Mouse (Mus musculus) lung, adult 2 months (tissue): ENCODE results near the gene Foxj1. TPM values are rescaled to one million over a fixed set of nuclear protein-coding genes. Genes with fewer than 3 reads are reported as not detected.

Experiments
- DNase-seq: peaks from one replicate; pipeline ENCODE4 v3.0.0; 2022
- H3K4me1 ChIP-seq: fragments of 200-500 bp; 2 replicates; pipeline ENCODE4 v1.6.1; 2011; ENCODE audit warnings: low read length; ENCODE audit not compliant: control insufficient read depth, insufficient read depth
- H3K4me3 ChIP-seq: fragments of 200-500 bp; replicated peaks from 2 replicates; pipeline ENCODE3; 2011; ENCODE audit warnings: low read depth, mild to moderate bottlenecking, control low read depth, low read length; ENCODE audit errors: extremely low read depth
- CTCF ChIP-seq: fragments of 200-500 bp; IDR thresholded peaks from 2 replicates; pipeline ENCODE4 v1.5.1; 2011; ENCODE audit warnings: mild to moderate bottlenecking, low read length, control low read depth; ENCODE audit not compliant: insufficient read depth
- POLR2A ChIP-seq: fragments of 200-500 bp; IDR thresholded peaks from 2 replicates; pipeline ENCODE4 v1.6.1; 2011; ENCODE audit warnings: low read depth, mild to moderate bottlenecking, control low read depth, low read length, borderline replicate concordance; ENCODE audit errors: extremely low read depth
- WGBS: fragments of 180-500 bp; shearing (Covaris S2); methylation state at CpG from one replicate; pipeline ENCODE4 v1.1.7; 2018; 5-methylcytosine and 5-hydroxymethylcytosine counted together
- polyA plus RNA-seq: library from polyadenylated mRNA; depleted of rRNA; stranded (reverse); fragments of >200 nt; gene quantifications from 2 replicates; pipeline ENCODE4 v1.2.3, GENCODE M21; 2012

Gene Foxj1
- polyA plus RNA-seq, 1 experiment = 78.4 TPM

GRCm38 (mm10) chr11:116307762-116308531 lies 27.3 kb downstream of the Foxj1 start:
- Histone ChIP-seq H3K4me1 (peaks cover 5% of the 10 kb centered on the region; the same call in 1 of the 2 replicates), H3K4me3 (no peak overlapping the region)
- 90% methylated on average over 12 of the region's 12 CpGs for WGBS
- DNase-seq = no peak
- TF ChIP-seq POLR2A (no peak), CTCF (no peak)

GRCm38 (mm10) chr11:116307019-116307725 lies 28.0 kb downstream of the Foxj1 start, which contains the start of gene Exoc7:
Gene Exoc7, minus strand, starts transcription at chr11:116307233.
- no peak for DNase-seq
- WGBS = 80% methylated on average over 10 of the region's 10 CpGs
- Histone ChIP-seq H3K4me1 (peaks cover 5% of the 10 kb centered on the region; the same call in 1 of the 2 replicates), H3K4me3 (peak within 1 kb of the TSS; percentile 88)
- TF ChIP-seq POLR2A = no peak
- no peak for TF ChIP-seq CTCF

DNA sequence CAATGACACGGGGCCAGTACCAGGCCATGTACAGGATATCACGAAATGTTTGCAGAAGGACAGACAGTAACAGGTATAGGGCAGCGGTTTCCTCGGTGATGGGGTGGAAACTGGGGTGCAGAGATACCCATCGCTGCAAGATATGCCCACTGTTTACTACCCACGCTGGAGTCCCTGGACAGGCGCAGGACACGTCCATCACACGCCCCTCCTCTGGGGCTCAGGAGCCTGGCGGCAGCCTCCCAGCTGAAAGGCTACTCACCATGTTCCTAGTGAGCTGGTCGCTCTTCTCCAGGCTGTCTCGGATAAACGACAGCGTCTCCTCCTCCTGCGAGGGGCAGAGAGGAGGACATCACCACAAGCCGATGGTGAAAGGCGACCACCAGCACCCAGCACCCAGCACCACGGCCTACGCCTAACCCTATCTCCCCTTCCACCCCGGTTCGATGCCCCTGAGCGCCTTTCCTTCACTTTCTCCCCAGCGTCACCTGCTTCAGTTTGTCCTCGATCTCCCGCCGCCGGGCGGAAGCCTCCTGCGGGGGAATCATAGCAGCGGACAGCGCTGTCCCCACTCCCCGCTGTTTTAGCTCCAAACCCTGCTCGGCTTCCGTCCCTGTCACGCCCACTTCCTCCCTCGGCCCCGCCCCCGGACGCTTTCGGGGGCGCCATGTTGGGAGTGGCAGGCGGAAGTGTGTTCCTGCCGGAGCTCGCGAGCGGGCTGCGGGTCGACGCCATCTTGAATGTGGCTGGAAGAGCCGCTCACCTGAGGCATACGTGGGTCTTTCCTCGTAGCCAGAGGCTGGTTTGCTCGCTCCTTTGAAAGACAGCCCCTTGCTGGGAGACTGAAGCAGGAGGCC lies 28.8 kb downstream of the Foxj1 start:
- TF ChIP-seq POLR2A (peak; percentile 54; the same call in 1 of the 2 replicates), CTCF (no peak)
- DNase-seq = peak; percentile 91
- Histone ChIP-seq H3K4me3 (peak overlapping the region; percentile 88), H3K4me1 (peaks cover 5% of the 10 kb centered on the region; the same call in 1 of the 2 replicates)
- WGBS = under 1% methylated on average over 53 of the region's 53 CpGs

- Histone ChIP-seq H3K4me3 (no peak overlapping the region), H3K4me1 (peaks cover 5% of the 10 kb centered on the region; the same call in 1 of the 2 replicates)
- 95% methylated on average over 2 of the region's 2 CpGs for WGBS
- TF ChIP-seq CTCF = no peak
- no peak for TF ChIP-seq POLR2A
- no peak for DNase-seq
Measured at GRCm38 (mm10) chr11:116305423-116305822, 29.8 kb downstream of the Foxj1 start.

DNA sequence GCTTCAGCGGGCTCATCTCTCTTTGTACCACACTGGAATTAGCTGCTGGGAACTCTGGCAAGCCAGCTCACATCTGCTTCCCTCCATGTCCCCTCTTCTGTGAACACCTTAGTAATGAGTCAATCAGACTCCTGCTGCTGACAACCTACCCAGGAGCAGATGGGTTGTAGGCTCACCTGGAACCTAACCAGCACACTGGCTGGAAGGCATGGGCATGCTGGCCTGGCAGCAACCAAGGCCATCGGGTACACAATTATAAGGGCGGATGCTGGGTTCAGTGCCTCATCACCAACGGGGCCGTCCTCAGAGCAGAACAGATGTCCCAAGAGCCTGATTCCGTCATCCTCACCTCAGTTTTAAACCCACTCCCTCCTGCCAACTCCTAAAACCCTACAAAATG lies 36.6 kb downstream of the Foxj1 start:
- H3K4me1 ChIP-seq = no peaks in the 10 kb centered on the region
- DNase-seq = no peak

DNA sequence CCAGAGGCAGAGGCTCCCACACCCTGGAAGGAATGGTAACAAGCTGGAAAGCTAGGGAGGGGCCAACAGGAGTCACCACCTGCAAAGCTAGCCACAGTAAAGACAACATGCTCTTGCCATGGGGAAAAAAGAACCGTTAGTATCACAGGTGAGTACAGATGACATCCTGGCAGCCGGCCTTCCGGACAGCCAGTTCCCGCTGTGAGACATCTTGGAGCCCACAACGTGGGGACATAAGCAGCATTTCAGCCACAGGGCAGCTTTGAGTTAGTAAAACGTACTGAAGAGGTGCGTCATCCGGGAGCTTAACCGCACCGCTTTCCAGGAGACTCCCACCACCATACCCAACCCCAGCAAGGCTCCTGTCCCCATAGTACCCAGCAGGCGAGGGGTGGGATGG lies 37.0 kb downstream of the Foxj1 start:
- 92% methylated on average over 11 of the region's 11 CpGs for WGBS
- DNase-seq = no peak
- Histone ChIP-seq H3K4me1 (no peaks in the 10 kb centered on the region), H3K4me3 (no peak overlapping the region)
- no peak for TF ChIP-seq POLR2A
- TF ChIP-seq CTCF = no peak

More for the DNA sequence above, 36.6 kb downstream of the Foxj1 start:
- no peak overlapping the region for H3K4me3 ChIP-seq
- no peak for TF ChIP-seq CTCF
- no peak for TF ChIP-seq POLR2A
- 96% methylated on average over 6 of the region's 6 CpGs for WGBS

DNA sequence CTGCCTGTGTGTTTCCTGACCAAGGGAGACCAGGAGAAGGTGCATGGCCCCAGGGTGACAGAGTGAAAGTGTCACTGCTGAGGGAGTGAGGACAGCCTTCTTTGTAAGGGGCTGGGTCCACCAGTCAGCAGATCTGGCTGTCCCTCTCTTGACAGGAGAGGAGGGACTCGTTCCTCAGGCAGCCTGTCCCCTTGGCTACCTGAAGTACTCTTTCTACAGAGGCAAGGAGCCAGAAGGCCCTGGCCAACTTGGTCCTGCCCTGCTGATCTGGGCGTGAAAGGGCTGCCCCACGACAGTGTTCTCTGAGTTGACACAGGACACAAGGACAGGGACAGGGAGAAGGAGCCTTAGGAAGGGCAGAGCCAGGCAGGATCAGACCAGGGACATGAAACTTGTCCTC lies 38.2 kb downstream of the Foxj1 start:
- H3K4me1 ChIP-seq = no peaks in the 10 kb centered on the region
- 66% methylated on average over 3 of the region's 3 CpGs for WGBS
- no peak for DNase-seq
- TF ChIP-seq POLR2A (no peak), CTCF (no peak)
- H3K4me3 ChIP-seq = no peak overlapping the region

DNA sequence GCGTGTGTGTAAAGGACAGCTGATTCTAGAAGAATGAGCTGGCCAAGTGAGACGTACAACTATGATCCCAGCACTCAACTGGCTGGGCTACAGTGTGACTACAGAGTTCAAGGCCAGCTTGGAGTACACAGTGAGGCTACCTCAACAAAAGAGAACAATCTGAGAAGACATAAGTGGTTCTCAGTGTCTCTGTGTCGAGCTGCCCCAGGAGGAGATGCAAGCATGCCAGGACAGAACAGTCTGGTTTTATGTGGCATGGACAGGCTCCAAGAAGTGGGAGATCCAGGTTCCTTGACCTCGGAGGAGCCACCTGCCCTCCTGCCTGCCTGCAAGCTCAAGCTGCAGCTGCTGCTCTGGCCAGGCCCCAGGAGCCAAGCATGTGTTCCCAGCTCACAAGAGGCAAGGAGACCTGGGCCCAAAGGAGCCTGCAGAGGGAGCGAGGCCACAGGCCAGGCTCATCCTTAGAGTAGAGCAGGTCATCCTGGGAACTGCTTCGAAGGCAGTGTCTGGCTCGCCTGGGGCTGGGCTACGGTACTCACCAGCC lies 38.9 kb downstream of the Foxj1 start:
- Histone ChIP-seq H3K4me3 (no peak overlapping the region), H3K4me1 (no peaks in the 10 kb centered on the region)
- no peak for TF ChIP-seq CTCF
- DNase-seq = no peak
- WGBS = 85% methylated on average over 8 of the region's 8 CpGs

DNA sequence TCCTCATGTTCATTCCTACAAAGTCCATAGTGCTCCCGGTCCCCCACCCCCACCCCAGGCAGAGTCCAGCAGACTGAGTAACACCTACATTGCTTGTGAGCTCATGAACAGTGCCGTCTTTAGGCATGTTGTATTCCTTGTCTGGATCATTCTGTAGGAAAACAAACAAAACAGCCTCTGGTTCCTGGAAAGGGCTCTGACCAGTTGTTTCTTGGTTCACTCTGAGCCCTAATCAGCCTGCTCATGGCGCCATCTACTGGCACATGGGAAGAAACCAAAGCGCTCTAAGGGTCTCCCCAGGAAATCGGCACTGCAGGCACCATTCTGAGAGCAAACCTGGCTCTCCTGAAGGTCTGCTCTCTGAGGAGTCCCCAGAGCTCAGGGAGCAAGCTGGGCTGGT lies 40.9 kb downstream of the Foxj1 start:
- 34% methylated on average over 5 of the region's 5 CpGs for WGBS
- Histone ChIP-seq H3K4me3 (no peak overlapping the region), H3K4me1 (no peaks in the 10 kb centered on the region)
- peak; percentile 48 for DNase-seq
- no peak for TF ChIP-seq POLR2A
- TF ChIP-seq CTCF = peak; percentile 76
